Mouse (Mus musculus) liver, embryonic 14.5 days (tissue): ENCODE measurements at regions not wholly inside any gene's neighbourhood (a gene's known extent, or its start where the extent isn't known, plus 50 kb on each side); places are given as distances from the start of the nearest gene placed in this dataset.

Experiments
- CTCF ChIP-seq: IDR thresholded peaks from 2 replicates; pipeline ENCODE4 v1.5.1; 2016; ENCODE audit warnings: antibody characterized with exemption, low read depth, control low read depth
- EP300 ChIP-seq: IDR thresholded peaks from 2 replicates; pipeline ENCODE4 v1.6.1; 2016; ENCODE audit warnings: antibody characterized with exemption, low read depth

GRCm38 (mm10) chr3:137216036-137216435, 124.8 kb upstream of the Emcn start:
- TF ChIP-seq EP300, result no peak
- TF ChIP-seq CTCF, result no peak
